Mouse (Mus musculus): ENCODE data around the gene Ctnnbl1. TPM values are rescaled to one million over a fixed set of nuclear protein-coding genes. Genes with fewer than 3 reads are reported as not detected.

Ctnnbl1 gene
- polyA plus RNA-seq, 1 experiment from 2014 or later, result 28.8 TPM

- no peaks in the 10 kb centered on the region for H3K9me3 ChIP-seq (replicated peaks)
- no peaks in the 10 kb centered on the region for H3K4me1 ChIP-seq (replicated peaks)
- no peak overlapping the region for H3K27ac ChIP-seq
- no peaks in the 10 kb centered on the region for H3K27me3 ChIP-seq
- no peaks in the 10 kb centered on the region for H3K36me3 ChIP-seq
- ATAC-seq (ENCODE audit: low read depth) (no peak), DNase-seq (no peak)
- H3K4me2 ChIP-seq, result no peak overlapping the region
- no peak overlapping the region for H3K9ac ChIP-seq
- 61% methylated on average over 6 of the region's 6 CpGs for WGBS (ENCODE audit: insufficient replicate concordance)
- H3K4me3 ChIP-seq (replicated peaks), result no peak overlapping the region
These were observed 24.5 kb upstream of the Ctnnbl1 start for GRCm38 (mm10) chr2:157712677-157713076.

- Histone ChIP-seq H3K4me1 (replicated peaks) (no peaks in the 10 kb centered on the region), H3K9me3 (replicated peaks) (no peaks in the 10 kb centered on the region), H3K36me3 (no peaks in the 10 kb centered on the region), H3K9ac (no peak overlapping the region), H3K27me3 (no peaks in the 10 kb centered on the region), H3K4me2 (no peak overlapping the region), H3K27ac (no peak overlapping the region), H3K4me3 (replicated peaks) (no peak overlapping the region)
- ATAC-seq (ENCODE audit: low read depth) (no peak), DNase-seq (no peak)
- 44% methylated on average over 12 of the region's 12 CpGs for WGBS (ENCODE audit: insufficient replicate concordance)
These were observed 21.5 kb upstream of the Ctnnbl1 start for GRCm38 (mm10) chr2:157715586-157716191.

GRCm38 (mm10) chr2:157718441-157718840 lies 18.8 kb upstream of the Ctnnbl1 start:
- Histone ChIP-seq H3K9me3 (replicated peaks) (no peaks in the 10 kb centered on the region), H3K4me3 (replicated peaks) (no peak overlapping the region), H3K9ac (no peak overlapping the region), H3K4me2 (no peak overlapping the region), H3K4me1 (replicated peaks) (no peaks in the 10 kb centered on the region), H3K27me3 (no peaks in the 10 kb centered on the region), H3K36me3 (no peaks in the 10 kb centered on the region), H3K27ac (no peak overlapping the region)
- 47% methylated on average over 4 of the region's 4 CpGs for WGBS (ENCODE audit: insufficient replicate concordance)
- ATAC-seq (ENCODE audit: low read depth), result no peak
- no peak for DNase-seq

- Histone ChIP-seq H3K4me3 (replicated peaks) (no peak overlapping the region), H3K27ac (no peak overlapping the region), H3K4me2 (no peak overlapping the region), H3K27me3 (no peaks in the 10 kb centered on the region), H3K4me1 (replicated peaks) (no peaks in the 10 kb centered on the region), H3K9me3 (replicated peaks) (no peaks in the 10 kb centered on the region), H3K36me3 (no peaks in the 10 kb centered on the region), H3K9ac (no peak overlapping the region)
- ATAC-seq (ENCODE audit: low read depth), result no peak
- DNase-seq, result no peak
- 56% methylated on average over 8 of the region's 8 CpGs for WGBS (ENCODE audit: insufficient replicate concordance)
These were observed 13.2 kb upstream of the Ctnnbl1 start for GRCm38 (mm10) chr2:157723883-157724573.

GRCm38 (mm10) chr2:157724574-157724914 lies 12.7 kb upstream of the Ctnnbl1 start:
- no peaks in the 10 kb centered on the region for H3K27me3 ChIP-seq

GRCm38 (mm10) chr2:157744619-157745018 lies 7.4 kb downstream of the Ctnnbl1 start:
- no peak for DNase-seq
- ATAC-seq (ENCODE audit: low read depth), result no peak
- WGBS (ENCODE audit: insufficient replicate concordance), result 53% methylated on average over 7 of the region's 7 CpGs

More at GRCm38 (mm10) chr2:157724574-157724914, 12.7 kb upstream of the Ctnnbl1 start:
- Histone ChIP-seq H3K4me1 (replicated peaks) (no peaks in the 10 kb centered on the region), H3K9me3 (replicated peaks) (no peaks in the 10 kb centered on the region), H3K36me3 (no peaks in the 10 kb centered on the region), H3K4me2 (no peak overlapping the region), H3K4me3 (replicated peaks) (no peak overlapping the region), H3K27ac (no peak overlapping the region), H3K9ac (no peak overlapping the region)
- DNase-seq (no peak), ATAC-seq (ENCODE audit: low read depth) (no peak)
- 30% methylated on average over 5 of the region's 5 CpGs for WGBS (ENCODE audit: insufficient replicate concordance)

GRCm38 (mm10) chr2:157745735-157746134 lies 8.5 kb downstream of the Ctnnbl1 start:
- ATAC-seq (ENCODE audit: low read depth) (no peak), DNase-seq (no peak)
- Histone ChIP-seq H3K36me3 (0 out of 2 replicates have a peak, but pooled peaks cover 3% of the 10 kb centered on the region), H3K9ac (no peak overlapping the region), H3K4me2 (no peak overlapping the region), H3K27ac (no peak overlapping the region), H3K4me3 (replicated peaks) (no peak overlapping the region), H3K4me1 (replicated peaks) (peaks cover 10% of the 10 kb centered on the region), H3K27me3 (no peaks in the 10 kb centered on the region), H3K9me3 (replicated peaks) (no peaks in the 10 kb centered on the region)
- 91% methylated on average over 4 of the region's 4 CpGs for WGBS (ENCODE audit: insufficient replicate concordance)

More at GRCm38 (mm10) chr2:157744619-157745018, 7.4 kb downstream of the Ctnnbl1 start:
- Histone ChIP-seq H3K4me1 (replicated peaks) (peaks cover 10% of the 10 kb centered on the region), H3K4me2 (no peak overlapping the region), H3K4me3 (replicated peaks) (no peak overlapping the region), H3K27me3 (no peaks in the 10 kb centered on the region), H3K9me3 (replicated peaks) (no peaks in the 10 kb centered on the region), H3K36me3 (0 out of 2 replicates have a peak, but pooled peaks cover 3% of the 10 kb centered on the region), H3K27ac (no peak overlapping the region), H3K9ac (no peak overlapping the region)

- no peaks in the 10 kb centered on the region for H3K9me3 ChIP-seq (replicated peaks)
- no peak overlapping the region for H3K27ac ChIP-seq
- ATAC-seq (ENCODE audit: low read depth), result no peak
- H3K27me3 ChIP-seq, result no peaks in the 10 kb centered on the region
- H3K4me2 ChIP-seq, result no peak overlapping the region
- H3K4me3 ChIP-seq (replicated peaks), result no peak overlapping the region
- no peak overlapping the region for H3K9ac ChIP-seq
- WGBS (ENCODE audit: insufficient replicate concordance), result 49% methylated on average over 9 of the region's 9 CpGs
- 0 out of 2 replicates have a peak, but pooled peaks cover 3% of the 10 kb centered on the region for H3K36me3 ChIP-seq
- H3K4me1 ChIP-seq (replicated peaks), result peaks cover 17% of the 10 kb centered on the region
- no peak for DNase-seq
These were observed 9.4 kb downstream of the Ctnnbl1 start for GRCm38 (mm10) chr2:157746558-157746957.

- Histone ChIP-seq H3K27me3 (no peaks in the 10 kb centered on the region), H3K27ac (no peak overlapping the region), H3K9me3 (replicated peaks) (no peaks in the 10 kb centered on the region), H3K9ac (no peak overlapping the region), H3K4me3 (replicated peaks) (no peak overlapping the region), H3K4me1 (replicated peaks) (peaks cover 28% of the 10 kb centered on the region), H3K4me2 (no peak overlapping the region), H3K36me3 (0 out of 2 replicates have a peak, but pooled peaks cover 3% of the 10 kb centered on the region)
- no peak for ATAC-seq (ENCODE audit: low read depth)
- no peak for DNase-seq
- 78% methylated on average over 2 of the region's 2 CpGs for WGBS (ENCODE audit: insufficient replicate concordance)
These were observed 10.8 kb downstream of the Ctnnbl1 start for GRCm38 (mm10) chr2:157747989-157748388.

- H3K4me2 ChIP-seq, result no peak overlapping the region
- no peak overlapping the region for H3K27ac ChIP-seq
- H3K4me3 ChIP-seq (replicated peaks), result no peak overlapping the region
- 0 out of 2 replicates have a peak, but pooled peaks cover 3% of the 10 kb centered on the region for H3K36me3 ChIP-seq
- H3K9ac ChIP-seq, result no peak overlapping the region
- ATAC-seq (ENCODE audit: low read depth), result no peak
- H3K9me3 ChIP-seq (replicated peaks), result no peaks in the 10 kb centered on the region
- WGBS (ENCODE audit: insufficient replicate concordance), result 78% methylated on average over 8 of the region's 8 CpGs
- H3K27me3 ChIP-seq, result no peaks in the 10 kb centered on the region
- peaks cover 36% of the 10 kb centered on the region for H3K4me1 ChIP-seq (replicated peaks)
- DNase-seq, result no peak
These were observed 13.3 kb downstream of the Ctnnbl1 start for GRCm38 (mm10) chr2:157750481-157750880.

- Histone ChIP-seq H3K9me3 (replicated peaks) (no peaks in the 10 kb centered on the region), H3K36me3 (0 out of 2 replicates have a peak, but pooled peaks cover 3% of the 10 kb centered on the region), H3K27ac (no peak overlapping the region), H3K27me3 (no peaks in the 10 kb centered on the region), H3K4me1 (replicated peaks) (peaks cover 37% of the 10 kb centered on the region), H3K4me2 (no peak overlapping the region), H3K4me3 (replicated peaks) (no peak overlapping the region), H3K9ac (no peak overlapping the region)
- 70% methylated on average over 12 of the region's 12 CpGs for WGBS (ENCODE audit: insufficient replicate concordance)
- no peak for ATAC-seq (ENCODE audit: low read depth)
- DNase-seq, result no peak
These were observed 13.9 kb downstream of the Ctnnbl1 start for GRCm38 (mm10) chr2:157750926-157751588.

Measured in liver, embryonic 13.5 days (tissue).